Mouse (Mus musculus): ENCODE data around the gene Vmn2r27. TPM values are rescaled to one million over a fixed set of nuclear protein-coding genes. Genes with fewer than 3 reads are reported as not detected.

The Vmn2r27 gene
- polyA plus RNA-seq, 1 experiment from 2014 or later, result not detected

- H3K9ac ChIP-seq (ENCODE audit: low read depth, low read length), result no peak overlapping the region
- no peak overlapping the region for H3K4me3 ChIP-seq (ENCODE audit: low read depth, low read length)
- H3K4me1 ChIP-seq (replicated peaks; ENCODE audit: control insufficient read depth, insufficient read depth, low read length), result no peaks in the 10 kb centered on the region
- no peaks in the 10 kb centered on the region for H3K27me3 ChIP-seq (replicated peaks; ENCODE audit: control insufficient read depth, insufficient read depth, low read length)
- no peaks in the 10 kb centered on the region for H3K9me3 ChIP-seq (ENCODE audit: control insufficient read depth, low read length)
- ATAC-seq (replicated peaks; ENCODE audit: low FRiP score) (no peak), DNase-seq (ENCODE audit: low spot score) (no peak)
- H3K27ac ChIP-seq (ENCODE audit: low read depth, low read length), result no peak overlapping the region
- H3K36me3 ChIP-seq (ENCODE audit: control insufficient read depth, insufficient read depth, low read length), result no peaks in the 10 kb centered on the region
- no peak overlapping the region for H3K4me2 ChIP-seq
- WGBS, result 69% methylated on average over 3 of the region's 3 CpGs
Measured at GRCm38 (mm10) chr6:124168499-124169257, 63.0 kb downstream of the Vmn2r27 start.

- H3K9ac ChIP-seq (ENCODE audit: low read depth, low read length), result no peak overlapping the region
- no peak overlapping the region for H3K4me3 ChIP-seq (ENCODE audit: low read depth, low read length)
- H3K27me3 ChIP-seq (replicated peaks; ENCODE audit: control insufficient read depth, insufficient read depth, low read length), result no peaks in the 10 kb centered on the region
- DNase-seq (ENCODE audit: low spot score) (no peak), ATAC-seq (replicated peaks; ENCODE audit: low FRiP score) (no peak)
- 75% methylated on average over 2 of the region's 2 CpGs for WGBS
- H3K27ac ChIP-seq (ENCODE audit: low read depth, low read length), result no peak overlapping the region
- no peaks in the 10 kb centered on the region for H3K4me1 ChIP-seq (replicated peaks; ENCODE audit: control insufficient read depth, insufficient read depth, low read length)
- H3K36me3 ChIP-seq (ENCODE audit: control insufficient read depth, insufficient read depth, low read length), result no peaks in the 10 kb centered on the region
- no peaks in the 10 kb centered on the region for H3K9me3 ChIP-seq (ENCODE audit: control insufficient read depth, low read length)
- no peak overlapping the region for H3K4me2 ChIP-seq
Measured at GRCm38 (mm10) chr6:124166596-124166995, 65.1 kb downstream of the Vmn2r27 start.

- Histone ChIP-seq H3K9me3 (ENCODE audit: control insufficient read depth, low read length) (no peaks in the 10 kb centered on the region), H3K4me2 (no peak overlapping the region), H3K4me1 (replicated peaks; ENCODE audit: control insufficient read depth, insufficient read depth, low read length) (no peaks in the 10 kb centered on the region), H3K4me3 (ENCODE audit: low read depth, low read length) (no peak overlapping the region), H3K9ac (ENCODE audit: low read depth, low read length) (no peak overlapping the region), H3K27ac (ENCODE audit: low read depth, low read length) (no peak overlapping the region), H3K27me3 (replicated peaks; ENCODE audit: control insufficient read depth, insufficient read depth, low read length) (no peaks in the 10 kb centered on the region), H3K36me3 (ENCODE audit: control insufficient read depth, insufficient read depth, low read length) (no peaks in the 10 kb centered on the region)
- DNase-seq (ENCODE audit: low spot score) (no peak), ATAC-seq (replicated peaks; ENCODE audit: low FRiP score) (no peak)
- 32% methylated on average over 1 of the region's 1 CpGs for WGBS
Measured at GRCm38 (mm10) chr6:124149808-124150207, 81.8 kb downstream of the Vmn2r27 start.

Other genes with a start within 250 kb of the Vmn2r27 start
- not detected in 2 replicates for gene Vmn2r26, start 207.3 kb downstream of the Vmn2r27 start, polyA plus RNA-seq (2014; fragmentation: Nextera tagmentation; extraction: Ambion mirVana)
- not detected in 2 replicates for gene Cd163, start 72.8 kb upstream of the Vmn2r27 start, polyA plus RNA-seq (2014; fragmentation: Nextera tagmentation; extraction: Ambion mirVana)
- 39.6 and 41.2 TPM in 2 replicates for gene Pex5, start 183.2 kb upstream of the Vmn2r27 start, polyA plus RNA-seq (2014; fragmentation: Nextera tagmentation; extraction: Ambion mirVana)
- gene Clstn3, start 232.9 kb upstream of the Vmn2r27 start, polyA plus RNA-seq (2014; fragmentation: Nextera tagmentation; extraction: Ambion mirVana), result 6.1 and 7.6 TPM in 2 replicates

Data from liver, embryonic 11.5 days (tissue).